Mouse (Mus musculus) mesoderm, embryonic 11.5 days (tissue): ENCODE data around the gene Wdr24.
A peak's percentile ranks its signal among the peaks of the same experiment; 100 is the strongest.

Experiments
- DNase-seq: peaks from one replicate; pipeline ENCODE4 v3.0.0-alpha.2; 2012; ENCODE audit warnings: low read depth, low spot score

Gene Wdr24

GRCm38 (mm10) chr17:25823452-25823851 lies at the start of gene Wdr24:
Gene Wdr24 (plus strand): TSS chr17:25823627.
- peak; percentile 87 for DNase-seq

DNA sequence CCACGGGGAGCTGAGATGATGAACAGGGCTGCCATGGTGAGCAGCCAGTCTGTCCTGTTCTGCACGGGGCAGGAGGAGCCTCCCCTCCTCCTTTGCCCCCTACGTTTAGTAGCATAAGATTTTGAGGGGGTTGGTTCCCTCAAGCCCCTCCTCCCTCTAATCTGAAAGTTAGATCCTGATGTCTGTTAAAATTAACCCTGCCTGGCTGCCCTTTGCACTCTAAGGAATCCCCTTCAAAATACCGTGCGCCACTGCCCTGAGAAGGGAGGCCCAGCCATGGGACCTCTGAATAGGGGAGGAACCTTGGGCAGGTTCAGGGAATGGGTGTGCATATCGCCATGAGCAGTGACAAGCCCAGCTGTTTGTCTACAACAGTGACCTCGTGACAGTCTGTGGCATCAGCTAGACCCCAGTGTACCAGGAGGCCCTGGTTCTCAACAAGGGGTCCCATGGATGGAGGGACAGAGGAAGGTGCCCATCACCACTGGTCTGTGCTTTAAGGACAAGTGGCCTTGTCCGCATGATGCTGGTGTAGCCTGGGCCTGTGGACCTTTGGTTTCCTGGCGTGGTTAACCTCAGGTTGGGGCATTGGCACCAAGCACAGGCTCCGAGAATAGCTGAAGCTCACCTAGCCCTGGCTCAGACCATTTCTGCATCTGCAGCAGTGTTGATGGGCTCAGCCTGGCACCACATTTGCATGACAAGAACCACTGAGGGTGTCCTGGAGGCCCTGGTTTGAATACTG lies 47.9 kb upstream of the Wdr24 start:
- no peak for DNase-seq

- DNase-seq, result no peak
Measured at GRCm38 (mm10) chr17:25777948-25778347, 45.5 kb upstream of the Wdr24 start.

DNA sequence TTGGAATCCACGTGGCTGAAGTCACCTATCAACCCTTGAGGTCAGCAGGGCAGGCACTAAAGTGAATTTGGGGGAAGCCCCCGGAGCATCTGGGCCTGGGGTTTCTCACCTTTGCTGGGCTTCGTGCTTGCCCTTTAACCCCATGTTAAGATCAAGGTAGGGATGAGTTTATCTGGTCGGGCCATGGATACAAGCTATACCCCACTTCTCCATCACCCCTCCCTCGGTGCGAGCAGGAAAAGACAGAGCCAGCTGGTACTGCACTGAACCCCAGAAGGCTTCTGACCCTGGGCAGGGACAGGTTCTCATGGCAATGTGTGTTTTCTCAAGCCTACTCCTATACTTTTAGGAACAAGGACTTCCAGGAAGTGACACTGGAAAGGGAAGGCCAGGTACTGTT lies 42.1 kb upstream of the Wdr24 start:
- no peak for DNase-seq

DNA sequence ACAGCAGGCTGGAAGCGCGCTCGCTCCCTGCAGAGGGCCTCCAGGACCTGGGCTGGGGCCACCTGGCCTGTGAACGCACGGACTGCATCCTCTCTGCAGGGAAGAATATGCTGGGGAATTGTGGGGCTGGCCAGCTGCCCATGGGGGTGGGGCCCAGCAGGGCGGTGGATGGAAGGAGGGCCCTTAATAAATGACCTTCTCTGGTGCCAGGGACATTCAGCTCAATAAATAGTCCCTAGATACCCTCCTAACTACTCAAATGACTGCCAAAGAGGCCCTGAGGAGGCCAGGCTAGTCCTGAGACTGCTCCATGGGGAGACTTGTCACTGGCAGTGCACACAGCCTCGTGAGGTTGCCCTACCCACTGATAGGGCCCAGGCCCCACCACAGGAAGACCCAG lies 40.3 kb upstream of the Wdr24 start:
- DNase-seq, result no peak

DNA sequence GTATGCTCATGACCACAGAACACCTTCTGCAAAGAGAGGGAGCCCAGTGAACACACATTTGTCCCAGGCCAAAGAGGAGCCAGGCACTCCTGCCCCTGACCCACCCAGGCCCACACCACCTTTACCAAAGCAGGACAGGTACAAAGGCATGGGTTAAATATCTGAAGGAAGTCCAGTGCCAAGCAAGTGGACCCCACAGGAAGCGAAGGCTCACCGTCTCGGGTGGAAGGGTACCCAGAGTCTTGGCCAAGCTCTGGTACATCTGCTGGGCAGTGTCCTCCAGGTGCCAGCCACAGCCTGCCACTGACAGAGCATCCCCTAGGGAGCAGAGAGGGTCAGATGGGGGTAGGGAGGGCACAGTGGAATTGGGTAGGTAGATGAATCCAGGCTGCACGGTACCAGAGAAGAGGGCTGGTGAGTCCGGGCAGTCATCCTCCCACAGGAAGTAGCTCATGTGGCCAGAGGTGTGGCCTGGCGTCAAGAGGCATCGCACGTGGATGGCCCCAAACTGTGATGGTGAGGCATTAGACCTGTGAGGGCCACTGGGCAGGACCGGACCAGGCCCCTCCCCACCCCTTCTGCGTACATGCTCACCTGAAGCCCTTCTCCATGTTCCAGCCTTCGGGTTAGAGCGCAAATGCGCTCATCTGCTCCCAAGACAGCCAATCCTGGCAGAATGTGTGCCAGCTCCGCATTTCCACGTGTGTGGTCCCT lies 39.4 kb upstream of the Wdr24 start:
- DNase-seq, result no peak

GRCm38 (mm10) chr17:25785281-25785745 lies 38.1 kb upstream of the Wdr24 start, which contains the start of gene Haghl:
Gene Haghl (minus strand): TSS chr17:25785673.
- peak; percentile 98 for DNase-seq

- no peak for DNase-seq
Measured at GRCm38 (mm10) chr17:25786280-25786679, 37.1 kb upstream of the Wdr24 start, which contains the start of gene Ccdc78. Gene Ccdc78 (plus strand): TSS chr17:25786580.

- DNase-seq, result no peak
Measured at GRCm38 (mm10) chr17:25786781-25787504, 36.5 kb upstream of the Wdr24 start.

GRCm38 (mm10) chr17:25791320-25791842 lies 32.0 kb upstream of the Wdr24 start:
- DNase-seq, result no peak

- DNase-seq, result peak; percentile 86
Measured at GRCm38 (mm10) chr17:25791843-25792527, 31.4 kb upstream of the Wdr24 start.

GRCm38 (mm10) chr17:25792615-25793014 lies 30.8 kb upstream of the Wdr24 start, which contains the start of gene Fam173a:
Gene Fam173a (minus strand): TSS chr17:25792901.
- DNase-seq, result peak; percentile 58

GRCm38 (mm10) chr17:25794197-25794596 lies 29.2 kb upstream of the Wdr24 start:
- peak; percentile 42 for DNase-seq

DNA sequence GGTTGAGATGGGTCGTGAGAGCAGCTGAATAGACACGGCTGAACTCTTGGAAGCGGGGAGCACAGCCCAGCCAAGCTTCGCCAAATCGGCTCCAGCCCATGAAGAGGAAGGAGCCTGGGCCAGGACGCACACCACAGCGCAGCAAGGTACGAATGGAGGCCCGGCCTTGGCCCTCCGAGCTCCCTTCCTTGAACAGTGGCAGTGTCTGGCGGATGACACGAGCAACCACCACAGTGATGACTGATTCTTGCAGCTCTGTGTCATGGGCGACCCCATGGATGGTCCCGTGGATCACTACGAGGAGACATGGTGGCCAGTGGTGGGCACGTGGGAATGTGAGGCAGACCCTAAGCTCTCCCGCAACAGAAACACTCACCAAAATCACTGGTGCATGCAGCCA lies 28.4 kb upstream of the Wdr24 start:
- DNase-seq, result no peak

DNA sequence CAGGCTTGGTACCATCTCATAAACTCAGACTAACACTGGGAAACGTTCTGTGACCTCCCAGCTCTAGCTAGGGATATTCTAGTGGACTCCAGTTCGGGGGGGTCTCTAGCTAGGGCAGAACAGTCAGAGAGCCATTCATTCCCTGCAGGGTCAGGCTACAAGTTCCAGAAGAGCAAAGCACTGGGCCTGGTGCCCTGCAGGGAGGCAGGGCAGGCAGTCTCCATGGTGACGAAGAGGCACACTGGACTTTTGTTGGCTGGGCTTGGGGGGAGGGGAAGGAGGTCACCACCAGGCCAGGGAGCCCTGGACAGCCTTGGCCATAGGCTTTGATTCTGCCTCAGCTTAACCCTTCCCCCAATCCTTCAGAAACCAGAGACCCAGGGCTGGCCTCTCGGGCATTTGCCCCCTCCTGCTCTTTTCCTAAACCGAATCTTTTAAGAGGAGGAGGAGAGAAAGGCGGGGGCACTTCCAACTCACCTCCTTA lies 27.8 kb upstream of the Wdr24 start, which contains the start of gene AC134908.4:
AC134908.4 (minus strand) TSS at position 51 of the 484 bp plus-strand sequence.
- peak; percentile 88 for DNase-seq

DNA sequence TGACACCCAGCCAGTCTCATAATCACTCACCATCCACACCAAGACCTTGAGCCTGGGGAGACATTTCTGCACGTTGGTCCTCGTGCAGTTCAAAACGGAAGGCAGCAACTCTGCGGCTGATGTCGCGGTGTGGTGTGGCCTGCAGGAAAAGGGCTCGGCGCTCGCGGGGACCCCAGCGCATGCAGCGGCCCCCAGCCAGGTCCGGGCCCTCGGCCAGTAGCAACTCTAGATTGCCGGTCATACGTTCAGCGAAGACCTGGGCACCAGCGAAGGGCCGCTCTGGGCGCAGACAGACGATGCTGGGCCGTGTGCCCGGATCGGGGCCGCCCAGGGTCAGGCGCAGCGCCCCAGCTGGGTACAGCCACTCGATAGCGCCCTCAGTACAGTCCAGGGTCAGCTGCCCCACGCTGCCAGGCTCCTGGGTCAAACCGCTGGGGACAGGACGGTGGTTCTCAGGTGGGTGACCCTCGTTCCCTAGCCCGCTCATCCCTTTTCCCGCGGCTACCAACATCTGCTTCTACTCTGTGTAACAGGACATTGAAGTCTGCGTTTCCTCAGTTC lies 27.1 kb upstream of the Wdr24 start:
- DNase-seq, result no peak

- DNase-seq, result peak; percentile 92
Measured at GRCm38 (mm10) chr17:25796951-25797369, 26.5 kb upstream of the Wdr24 start, which contains the start of gene Metrn. Gene Metrn (minus strand): TSS chr17:25797136.

DNA sequence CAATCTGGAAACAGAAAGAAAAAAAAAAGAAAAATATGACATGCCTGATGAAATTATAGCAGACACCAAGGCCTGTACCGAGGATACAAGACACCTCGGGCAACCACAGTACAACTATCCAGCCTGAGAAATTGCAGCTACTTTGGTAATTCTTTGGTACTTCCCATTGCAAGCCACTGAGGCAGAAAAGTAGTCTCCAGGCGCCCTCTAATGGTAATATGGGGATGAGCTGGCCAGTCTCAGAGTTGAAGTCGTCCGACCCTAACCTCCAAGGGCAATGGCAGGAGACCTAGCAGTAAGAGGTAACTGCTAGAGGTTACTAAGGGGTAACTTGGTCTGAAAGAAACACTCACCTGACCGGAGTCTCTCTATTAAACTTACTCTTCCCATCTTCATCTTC lies 22.4 kb upstream of the Wdr24 start:
- DNase-seq, result peak; percentile 80

- peak; percentile 91 for DNase-seq
Measured at GRCm38 (mm10) chr17:25802825-25803517, 20.5 kb upstream of the Wdr24 start.

- DNase-seq, result no peak
Measured at GRCm38 (mm10) chr17:25806507-25806906, 16.9 kb upstream of the Wdr24 start.
